Mouse (Mus musculus): ENCODE measurements at regions not wholly inside any gene's neighbourhood (a gene's known extent, or its start where the extent isn't known, plus 50 kb on each side); places are given as distances from the start of the nearest gene placed in this dataset.

GRCm38 (mm10) chr3:144019293-144019692 lies 185.7 kb downstream of the Lmo4 start:
- DNase-seq (ENCODE audit: low spot score) (no peak), ATAC-seq (ENCODE audit: low FRiP score) (no peak)
- Histone ChIP-seq H3K36me3 (replicated peaks; ENCODE audit: control insufficient read depth, insufficient read depth) (no peaks in the 10 kb centered on the region), H3K27ac (no peak overlapping the region), H3K4me2 (replicated peaks) (no peak overlapping the region), H3K9ac (no peak overlapping the region), H3K9me3 (ENCODE audit: control insufficient read depth, low read length) (0 out of 2 replicates have a peak, but pooled peaks cover 4% of the 10 kb centered on the region), H3K4me3 (replicated peaks; ENCODE audit: low read length) (no peak overlapping the region), H3K27me3 (ENCODE audit: control insufficient read depth, insufficient read depth, low read length) (no peaks in the 10 kb centered on the region), H3K4me1 (replicated peaks; ENCODE audit: control insufficient read depth, insufficient read depth, low read length) (no peaks in the 10 kb centered on the region)
- 90% methylated on average over 2 of the region's 2 CpGs for WGBS

- no peaks in the 10 kb centered on the region for H3K36me3 ChIP-seq (replicated peaks; ENCODE audit: control insufficient read depth, insufficient read depth)
- WGBS: 79% methylated on average over 4 of the region's 4 CpGs
- H3K4me1 ChIP-seq (replicated peaks; ENCODE audit: control insufficient read depth, insufficient read depth, low read length): no peaks in the 10 kb centered on the region
- no peak overlapping the region for H3K4me2 ChIP-seq (replicated peaks)
- H3K9ac ChIP-seq: no peak overlapping the region
- DNase-seq (ENCODE audit: low spot score): no peak
- 0 out of 2 replicates have a peak, but pooled peaks cover 4% of the 10 kb centered on the region for H3K9me3 ChIP-seq (ENCODE audit: control insufficient read depth, low read length)
- no peak overlapping the region for H3K4me3 ChIP-seq (replicated peaks; ENCODE audit: low read length)
- ATAC-seq (ENCODE audit: low FRiP score): no peak
- H3K27ac ChIP-seq: no peak overlapping the region
- no peaks in the 10 kb centered on the region for H3K27me3 ChIP-seq (ENCODE audit: control insufficient read depth, insufficient read depth, low read length)
Observed at GRCm38 (mm10) chr3:144018559-144018958, 186.5 kb downstream of the Lmo4 start.

GRCm38 (mm10) chr3:144015236-144015635 lies 189.8 kb downstream of the Lmo4 start:
- WGBS: 93% methylated on average over 3 of the region's 3 CpGs
- Histone ChIP-seq H3K36me3 (replicated peaks; ENCODE audit: control insufficient read depth, insufficient read depth) (no peaks in the 10 kb centered on the region), H3K27me3 (ENCODE audit: control insufficient read depth, insufficient read depth, low read length) (no peaks in the 10 kb centered on the region), H3K9ac (no peak overlapping the region), H3K4me2 (replicated peaks) (no peak overlapping the region), H3K4me1 (replicated peaks; ENCODE audit: control insufficient read depth, insufficient read depth, low read length) (peaks cover 3% of the 10 kb centered on the region; the same call in 1 of the 2 replicates), H3K9me3 (ENCODE audit: control insufficient read depth, low read length) (0 out of 2 replicates have a peak, but pooled peaks cover 4% of the 10 kb centered on the region), H3K27ac (no peak overlapping the region), H3K4me3 (replicated peaks; ENCODE audit: low read length) (no peak overlapping the region)
- ATAC-seq (ENCODE audit: low FRiP score) (no peak), DNase-seq (ENCODE audit: low spot score) (no peak)

- Histone ChIP-seq H3K4me3 (replicated peaks; ENCODE audit: low read length) (no peak overlapping the region), H3K9me3 (ENCODE audit: control insufficient read depth, low read length) (0 out of 2 replicates have a peak, but pooled peaks cover 4% of the 10 kb centered on the region), H3K27ac (no peak overlapping the region), H3K4me1 (replicated peaks; ENCODE audit: control insufficient read depth, insufficient read depth, low read length) (peaks cover 3% of the 10 kb centered on the region; the same call in 1 of the 2 replicates), H3K4me2 (replicated peaks) (no peak overlapping the region), H3K36me3 (replicated peaks; ENCODE audit: control insufficient read depth, insufficient read depth) (no peaks in the 10 kb centered on the region), H3K9ac (no peak overlapping the region), H3K27me3 (ENCODE audit: control insufficient read depth, insufficient read depth, low read length) (no peaks in the 10 kb centered on the region)
- 67% methylated on average over 8 of the region's 8 CpGs for WGBS
- DNase-seq (ENCODE audit: low spot score): no peak
- ATAC-seq (ENCODE audit: low FRiP score): no peak
Observed at GRCm38 (mm10) chr3:144013481-144014125, 191.4 kb downstream of the Lmo4 start.

- peaks cover 3% of the 10 kb centered on the region; the same call in 1 of the 2 replicates for H3K4me1 ChIP-seq (replicated peaks; ENCODE audit: control insufficient read depth, insufficient read depth, low read length)
- H3K27ac ChIP-seq: no peak overlapping the region
- H3K9ac ChIP-seq: no peak overlapping the region
- H3K9me3 ChIP-seq (ENCODE audit: control insufficient read depth, low read length): 0 out of 2 replicates have a peak, but pooled peaks cover 4% of the 10 kb centered on the region
- ATAC-seq (ENCODE audit: low FRiP score) (no peak), DNase-seq (ENCODE audit: low spot score) (no peak)
- no peak overlapping the region for H3K4me3 ChIP-seq (replicated peaks; ENCODE audit: low read length)
- H3K4me2 ChIP-seq (replicated peaks): no peak overlapping the region
- WGBS: 61% methylated on average over 6 of the region's 6 CpGs
- H3K27me3 ChIP-seq (ENCODE audit: control insufficient read depth, insufficient read depth, low read length): no peaks in the 10 kb centered on the region
- H3K36me3 ChIP-seq (replicated peaks; ENCODE audit: control insufficient read depth, insufficient read depth): no peaks in the 10 kb centered on the region
Observed at GRCm38 (mm10) chr3:144012820-144013219, 192.2 kb downstream of the Lmo4 start.

- Histone ChIP-seq H3K4me1 (replicated peaks; ENCODE audit: control insufficient read depth, insufficient read depth, low read length) (peaks cover 3% of the 10 kb centered on the region; the same call in 1 of the 2 replicates), H3K36me3 (replicated peaks; ENCODE audit: control insufficient read depth, insufficient read depth) (no peaks in the 10 kb centered on the region), H3K9ac (no peak overlapping the region), H3K9me3 (ENCODE audit: control insufficient read depth, low read length) (0 out of 2 replicates have a peak, but pooled peaks cover 4% of the 10 kb centered on the region), H3K4me3 (replicated peaks; ENCODE audit: low read length) (no peak overlapping the region), H3K27ac (no peak overlapping the region), H3K4me2 (replicated peaks) (no peak overlapping the region), H3K27me3 (ENCODE audit: control insufficient read depth, insufficient read depth, low read length) (no peaks in the 10 kb centered on the region)
- ATAC-seq (ENCODE audit: low FRiP score) (no peak), DNase-seq (ENCODE audit: low spot score) (no peak)
- WGBS: 61% methylated on average over 3 of the region's 3 CpGs
Observed at GRCm38 (mm10) chr3:144012173-144012572, 192.8 kb downstream of the Lmo4 start.

- Histone ChIP-seq H3K27me3 (ENCODE audit: control insufficient read depth, insufficient read depth, low read length) (no peaks in the 10 kb centered on the region), H3K9ac (no peak overlapping the region), H3K9me3 (ENCODE audit: control insufficient read depth, low read length) (0 out of 2 replicates have a peak, but pooled peaks cover 4% of the 10 kb centered on the region), H3K4me3 (replicated peaks; ENCODE audit: low read length) (no peak overlapping the region), H3K27ac (no peak overlapping the region), H3K4me1 (replicated peaks; ENCODE audit: control insufficient read depth, insufficient read depth, low read length) (peaks cover 3% of the 10 kb centered on the region; the same call in 1 of the 2 replicates), H3K4me2 (replicated peaks) (no peak overlapping the region), H3K36me3 (replicated peaks; ENCODE audit: control insufficient read depth, insufficient read depth) (no peaks in the 10 kb centered on the region)
- 58% methylated on average over 12 of the region's 12 CpGs for WGBS
- DNase-seq (ENCODE audit: low spot score) (no peak), ATAC-seq (ENCODE audit: low FRiP score) (0 out of 2 replicates have a peak, but pooled peaks have one; percentile 48)
Observed at GRCm38 (mm10) chr3:144011456-144012025, 193.5 kb downstream of the Lmo4 start.

- WGBS: 25% methylated on average over 6 of the region's 6 CpGs
- Histone ChIP-seq H3K4me2 (replicated peaks) (no peak overlapping the region), H3K9me3 (ENCODE audit: control insufficient read depth, low read length) (no peaks in the 10 kb centered on the region), H3K9ac (peak overlapping the region; percentile 1; the same call in 1 of the 2 replicates), H3K36me3 (replicated peaks; ENCODE audit: control insufficient read depth, insufficient read depth) (no peaks in the 10 kb centered on the region), H3K4me1 (replicated peaks; ENCODE audit: control insufficient read depth, insufficient read depth, low read length) (peaks cover 3% of the 10 kb centered on the region; the same call in 1 of the 2 replicates), H3K27ac (no peak overlapping the region), H3K4me3 (replicated peaks; ENCODE audit: low read length) (no peak overlapping the region), H3K27me3 (ENCODE audit: control insufficient read depth, insufficient read depth, low read length) (no peaks in the 10 kb centered on the region)
- DNase-seq (ENCODE audit: low spot score) (no peak), ATAC-seq (ENCODE audit: low FRiP score) (no peak)
Observed at GRCm38 (mm10) chr3:144010558-144010957, 194.5 kb downstream of the Lmo4 start.

- ATAC-seq (ENCODE audit: low FRiP score) (no peak), DNase-seq (ENCODE audit: low spot score) (no peak)
- no peak overlapping the region for H3K4me3 ChIP-seq (replicated peaks; ENCODE audit: low read length)
- H3K4me2 ChIP-seq (replicated peaks): no peak overlapping the region
- no peak overlapping the region for H3K27ac ChIP-seq
- H3K9me3 ChIP-seq (ENCODE audit: control insufficient read depth, low read length): no peaks in the 10 kb centered on the region
- 29% methylated on average over 4 of the region's 4 CpGs for WGBS
- H3K9ac ChIP-seq: no peak overlapping the region
- H3K27me3 ChIP-seq (ENCODE audit: control insufficient read depth, insufficient read depth, low read length): no peaks in the 10 kb centered on the region
- H3K36me3 ChIP-seq (replicated peaks; ENCODE audit: control insufficient read depth, insufficient read depth): no peaks in the 10 kb centered on the region
- peaks cover 3% of the 10 kb centered on the region; the same call in 1 of the 2 replicates for H3K4me1 ChIP-seq (replicated peaks; ENCODE audit: control insufficient read depth, insufficient read depth, low read length)
Observed at GRCm38 (mm10) chr3:144007111-144007619, 197.9 kb downstream of the Lmo4 start.
